Mouse (Mus musculus) hindbrain, postnatal 0 days (tissue): ENCODE results near the gene Swsap1. TPM values are rescaled to one million over a fixed set of nuclear protein-coding genes. Genes with fewer than 3 reads are reported as not detected.

Experiments
- ATAC-seq: fragments of 200-750 bp; cut with Nextera tagmentation; 2 replicates; pipeline ENCODE4 v1.8.0; 2017; ENCODE audit warnings: mild to moderate bottlenecking, moderate TSS enrichment, moderate library complexity
- DNase-seq: peaks from one replicate; pipeline ENCODE4 v3.0.0-alpha.2; 2015; ENCODE audit warnings: low spot score
- H3K27ac ChIP-seq: fragments of 300-500 bp; sonication (generic); 2 replicates; pipeline ENCODE4 v1.5.1; 2014; ENCODE audit warnings: mild to moderate bottlenecking
- H3K27me3 ChIP-seq: fragments of 300-500 bp; sonication (generic); 2 replicates; pipeline ENCODE4 v1.6.1; 2014; ENCODE audit warnings: low read length, mixed read lengths; ENCODE audit not compliant: insufficient read depth
- H3K36me3 ChIP-seq: fragments of 300-500 bp; sonication (generic); 2 replicates; pipeline ENCODE4 v1.6.1; 2014; ENCODE audit warnings: low read length, mixed read lengths; ENCODE audit not compliant: insufficient read depth
- H3K4me1 ChIP-seq: fragments of 300-500 bp; sonication (generic); 2 replicates; pipeline ENCODE4 v1.6.1; 2014; ENCODE audit warnings: antibody characterized with exemption, low read length, mixed read lengths; ENCODE audit not compliant: insufficient read depth
- H3K4me2 ChIP-seq: fragments of 300-500 bp; sonication (generic); 2 replicates; pipeline ENCODE4 v1.6.1; 2014; ENCODE audit warnings: low read depth, mild to moderate bottlenecking, low read length, moderate library complexity, mixed read lengths
- H3K4me3 ChIP-seq: fragments of 300-500 bp; sonication (generic); 2 replicates; pipeline ENCODE4 v1.5.1; 2014; ENCODE audit warnings: low read length
- H3K9ac ChIP-seq: fragments of 300-500 bp; sonication (generic); replicated peaks from 2 replicates; pipeline ENCODE4 v1.6.1; 2014; ENCODE audit warnings: mild to moderate bottlenecking, low read length, moderate library complexity, mixed read lengths
- H3K9me3 ChIP-seq: fragments of 300-500 bp; sonication (generic); 2 replicates; pipeline ENCODE4 v1.6.1; 2016; ENCODE audit warnings: low read length, mixed read lengths
- CTCF ChIP-seq: IDR thresholded peaks from 2 replicates; pipeline ENCODE4 v1.5.1; 2016; ENCODE audit warnings: antibody characterized with exemption, control low read depth, low read depth
- WGBS: fragments of 180-500 bp; shearing (Covaris S2); extraction: QIAGEN DNeasy Blood & Tissue Kit; methylation state at CpG from one replicate; pipeline ENCODE4 v1.1.7; 2014; 5-methylcytosine and 5-hydroxymethylcytosine counted together
- polyA plus RNA-seq: library from polyadenylated mRNA; unstranded; fragments of >200 nt; fragmentation: Nextera tagmentation; extraction: Ambion mirVana; gene quantifications from 2 replicates; pipeline ENCODE4 v1.2.1, GENCODE M21; 2015
- total RNA-seq: library from RNA; depleted of rRNA; stranded (reverse); fragments of >200 nt; gene quantifications from 2 replicates; pipeline ENCODE4 v1.2.3, GENCODE M21; 2014

The Swsap1 gene
- total and polyA plus RNA-seq, 2 experiments from 2014 or later, result 9.0 to 35.8 TPM

DNA sequence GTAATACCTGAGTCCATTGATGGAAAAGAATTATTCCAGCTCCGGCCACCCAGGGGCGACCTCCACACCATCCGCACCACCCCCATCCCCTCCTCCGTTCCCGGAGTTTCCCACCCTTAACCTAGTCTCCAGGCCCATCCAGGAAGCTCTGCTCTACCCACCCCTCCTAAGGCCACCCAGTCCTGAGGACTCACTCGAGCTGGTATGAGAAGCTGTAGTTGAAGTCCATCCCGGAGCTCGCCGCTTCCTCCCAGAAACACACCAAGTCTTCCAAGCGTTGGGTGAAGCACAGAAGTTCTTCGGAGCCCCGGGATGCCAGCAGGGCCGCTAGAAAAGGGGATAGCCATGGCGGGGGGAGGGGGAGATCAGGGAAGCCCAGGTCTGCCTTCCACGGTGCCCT, 6.5 kb downstream of the Swsap1 start:
- peaks cover 33% of the 10 kb centered on the region for H3K27me3 ChIP-seq
- peak overlapping the region; percentile 40 for H3K4me3 ChIP-seq
- no peaks in the 10 kb centered on the region for H3K9me3 ChIP-seq
- peaks cover 13% of the 10 kb centered on the region for H3K4me1 ChIP-seq
- H3K36me3 ChIP-seq, result no peaks in the 10 kb centered on the region
- ATAC-seq (no peak; the same call in 1 of the 2 replicates), DNase-seq (no peak)
- H3K9ac ChIP-seq, result peak overlapping the region; percentile 21; the same call in 1 of the 2 replicates
- peak; percentile 25 for TF ChIP-seq CTCF
- no peak overlapping the region for H3K27ac ChIP-seq
- WGBS, result under 1% methylated on average over 15 of the region's 15 CpGs
- H3K4me2 ChIP-seq, result peak overlapping the region; percentile 82

DNA sequence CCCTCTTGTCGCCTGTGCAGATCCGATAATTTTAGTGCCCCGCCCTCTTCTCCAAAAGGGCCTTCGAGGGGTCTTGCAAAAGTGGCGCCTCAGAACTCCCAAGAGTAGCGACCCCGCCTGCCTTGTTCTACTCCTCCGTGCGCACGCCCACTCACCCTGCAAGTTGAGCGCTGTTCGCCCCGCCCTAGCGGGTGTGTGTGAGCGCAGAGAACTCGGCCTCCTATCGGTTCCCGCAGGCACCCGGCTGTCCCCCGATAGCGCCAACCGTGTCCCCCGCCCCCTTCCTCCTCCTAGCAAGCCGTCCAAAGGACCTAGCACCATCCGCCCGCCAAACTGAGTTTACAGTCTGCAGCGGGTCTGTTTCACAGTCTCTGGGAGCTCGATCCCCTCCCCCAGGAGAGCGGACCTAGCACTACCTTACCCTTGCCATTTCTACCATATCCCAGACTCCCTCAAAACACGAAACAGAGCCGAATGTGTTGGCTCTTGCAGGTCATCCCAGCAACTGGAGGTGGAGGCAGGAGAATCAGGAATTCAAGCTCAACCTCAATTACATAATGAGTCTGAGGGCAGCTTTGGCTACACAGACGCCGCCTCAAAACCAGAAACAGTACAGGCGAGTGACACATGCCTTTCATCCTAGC, 7.0 kb downstream of the Swsap1 start:
- H3K9ac ChIP-seq, result peak overlapping the region; percentile 21; the same call in 1 of the 2 replicates
- 4% methylated on average over 34 of the region's 34 CpGs for WGBS
- DNase-seq, result peak; percentile 52
- H3K36me3 ChIP-seq, result no peaks in the 10 kb centered on the region
- peak overlapping the region; percentile 40 for H3K4me3 ChIP-seq
- H3K4me1 ChIP-seq, result peaks cover 13% of the 10 kb centered on the region
- no peak overlapping the region for H3K27ac ChIP-seq
- H3K4me2 ChIP-seq, result peak overlapping the region; percentile 82
- no peaks in the 10 kb centered on the region for H3K9me3 ChIP-seq
- no peak for TF ChIP-seq CTCF
- ATAC-seq, result peak; percentile 63; the same call in 1 of the 2 replicates
- peaks cover 33% of the 10 kb centered on the region for H3K27me3 ChIP-seq

DNA sequence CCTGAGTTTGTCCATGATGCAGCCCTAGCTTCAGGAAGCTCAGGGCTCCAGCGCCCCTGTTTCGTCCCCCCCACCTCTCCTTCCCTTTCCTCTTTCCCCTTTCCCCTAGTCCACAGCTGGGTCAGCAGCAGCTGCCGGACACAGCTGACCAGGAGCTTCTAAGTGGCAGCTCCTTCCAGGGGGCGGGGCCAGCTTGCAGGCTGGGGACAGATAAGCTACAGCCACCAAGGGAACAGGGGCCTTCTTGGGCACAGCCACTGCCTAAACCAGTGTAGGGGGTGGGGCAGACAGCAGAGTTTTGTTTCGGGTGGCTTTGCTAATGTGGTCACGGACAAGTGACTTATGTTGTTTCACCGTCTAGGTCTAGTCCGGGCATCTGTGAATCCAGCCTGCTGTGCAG, 7.9 kb downstream of the Swsap1 start, which contains the start of gene Epor:
Gene Epor, minus strand, starts transcription at position 90 of the 400 bp plus-strand sequence.
- Histone ChIP-seq H3K27me3 (peaks cover 33% of the 10 kb centered on the region), H3K36me3 (no peaks in the 10 kb centered on the region), H3K4me1 (peaks cover 13% of the 10 kb centered on the region), H3K27ac (no peak within 1 kb of the TSS), H3K4me3 (peak within 1 kb of the TSS; percentile 40), H3K4me2 (peak within 1 kb of the TSS; percentile 82), H3K9me3 (no peaks in the 10 kb centered on the region), H3K9ac (peak within 1 kb of the TSS; percentile 21; the same call in 1 of the 2 replicates)
- TF ChIP-seq CTCF, result no peak
- DNase-seq (no peak), ATAC-seq (0 out of 2 replicates have a peak, but pooled peaks have one; percentile 8)
- 24% methylated on average over 8 of the region's 8 CpGs for WGBS

DNA sequence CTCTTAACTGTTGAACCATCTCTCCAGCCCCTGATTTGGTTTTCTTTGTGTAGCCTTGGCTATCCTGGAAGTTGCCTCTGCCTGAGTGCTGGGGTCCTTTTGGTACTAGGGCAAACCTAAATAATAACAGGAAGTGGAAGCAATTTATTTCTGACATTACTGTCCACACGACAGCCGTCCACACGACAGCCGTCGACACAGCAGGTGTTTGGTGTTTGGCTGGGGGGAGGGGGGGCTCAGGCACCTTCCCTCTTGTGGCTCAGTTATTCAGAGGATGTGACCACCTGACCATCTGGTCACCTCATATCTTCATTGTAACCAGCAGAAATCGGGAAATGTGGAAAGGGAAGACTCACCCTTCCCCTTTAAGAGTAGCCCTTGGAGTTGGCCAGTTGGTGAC, 13.3 kb downstream of the Swsap1 start:
- TF ChIP-seq CTCF, result no peak
- H3K36me3 ChIP-seq, result no peaks in the 10 kb centered on the region
- no peaks in the 10 kb centered on the region for H3K27me3 ChIP-seq
- H3K27ac ChIP-seq, result no peak overlapping the region
- H3K4me1 ChIP-seq, result no peaks in the 10 kb centered on the region
- DNase-seq (no peak), ATAC-seq (no peak)
- 61% methylated on average over 6 of the region's 6 CpGs for WGBS
- no peaks in the 10 kb centered on the region for H3K9me3 ChIP-seq
- no peak overlapping the region for H3K4me3 ChIP-seq
- H3K4me2 ChIP-seq, result no peak overlapping the region
- H3K9ac ChIP-seq, result no peak overlapping the region

DNA sequence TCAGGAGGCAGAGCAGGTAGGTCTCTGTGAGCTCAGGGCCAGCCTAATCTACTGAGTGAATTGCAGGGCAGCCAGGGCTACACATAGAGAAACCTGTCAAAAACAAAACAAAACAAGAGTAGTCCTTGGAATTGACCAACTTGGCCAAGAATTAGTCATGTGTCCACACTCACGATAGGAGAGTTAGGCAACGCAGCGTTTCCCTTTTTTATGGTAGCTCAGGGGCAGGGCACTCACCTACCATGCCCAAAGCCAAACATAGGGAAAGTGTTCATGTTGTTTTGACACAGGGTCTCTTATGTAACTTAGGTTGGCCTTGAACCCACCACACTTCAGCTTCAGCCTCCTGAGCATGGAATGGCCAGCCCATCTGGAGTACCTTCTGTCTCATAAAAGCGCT, 13.7 kb downstream of the Swsap1 start:
- WGBS, result 89% methylated on average over 4 of the region's 4 CpGs
- H3K9ac ChIP-seq, result no peak overlapping the region
- H3K9me3 ChIP-seq, result no peaks in the 10 kb centered on the region
- H3K4me1 ChIP-seq, result no peaks in the 10 kb centered on the region
- H3K27ac ChIP-seq, result no peak overlapping the region
- ATAC-seq (no peak), DNase-seq (no peak)
- H3K4me2 ChIP-seq, result no peak overlapping the region
- H3K36me3 ChIP-seq, result no peaks in the 10 kb centered on the region
- no peaks in the 10 kb centered on the region for H3K27me3 ChIP-seq
- H3K4me3 ChIP-seq, result no peak overlapping the region
- TF ChIP-seq CTCF, result no peak

DNA sequence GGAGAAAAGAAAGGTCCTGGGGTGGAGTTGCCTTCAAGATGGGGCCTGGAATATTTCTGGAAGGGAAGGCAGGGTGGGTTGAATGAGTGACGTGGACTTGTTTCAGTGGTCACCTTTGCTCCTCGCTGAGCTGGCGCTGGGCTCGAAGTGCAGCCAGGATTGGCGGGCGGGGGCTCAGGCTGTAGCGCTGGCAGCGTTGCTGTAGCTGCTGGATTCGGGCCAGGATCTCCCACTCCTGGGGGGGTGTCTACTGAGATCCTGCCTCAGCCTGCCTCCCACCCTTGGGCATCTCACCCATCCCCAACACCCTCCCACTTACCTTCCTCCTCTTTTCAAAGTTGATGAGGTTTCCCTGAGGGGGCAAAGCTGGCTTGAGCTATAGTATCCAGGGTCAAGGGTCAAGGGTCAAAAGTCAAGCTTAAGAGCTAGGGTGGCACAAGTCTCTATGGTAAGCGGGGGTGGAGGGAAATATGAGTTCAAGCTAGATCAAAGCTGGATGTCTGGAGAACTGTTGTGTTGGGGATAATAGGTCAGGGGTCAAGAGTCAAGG, 21.1 kb downstream of the Swsap1 start:
- DNase-seq, result no peak
- Histone ChIP-seq H3K36me3 (no peaks in the 10 kb centered on the region), H3K4me1 (no peaks in the 10 kb centered on the region), H3K4me2 (no peak overlapping the region), H3K4me3 (no peak overlapping the region), H3K9ac (no peak overlapping the region), H3K9me3 (no peaks in the 10 kb centered on the region), H3K27me3 (no peaks in the 10 kb centered on the region), H3K27ac (no peak overlapping the region)
- no peak for ATAC-seq
- WGBS, result 78% methylated on average over 10 of the region's 10 CpGs
- TF ChIP-seq CTCF, result no peak

DNA sequence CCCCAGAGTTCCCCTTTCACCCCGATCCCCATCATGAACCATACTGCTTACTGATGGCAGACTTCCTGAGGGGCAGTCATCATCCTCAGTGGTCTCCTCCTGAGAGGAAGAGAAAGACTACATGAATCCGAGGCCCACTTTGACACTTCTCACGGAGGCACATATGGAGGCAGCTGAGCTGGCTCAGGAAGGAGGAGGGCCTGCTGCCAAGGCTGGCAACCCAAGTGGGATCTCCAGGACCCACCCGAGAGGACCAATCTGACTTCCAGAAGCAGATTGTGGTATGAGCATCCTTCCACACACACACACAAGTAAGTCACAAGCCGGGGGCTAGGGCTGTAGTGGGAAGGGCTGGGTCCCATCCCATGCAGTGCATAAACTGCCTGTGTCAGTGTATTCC, 21.8 kb downstream of the Swsap1 start:
- no peak overlapping the region for H3K9ac ChIP-seq
- DNase-seq (no peak), ATAC-seq (0 out of 2 replicates have a peak, but pooled peaks have one; percentile 19)
- H3K4me3 ChIP-seq, result no peak overlapping the region
- H3K4me1 ChIP-seq, result no peaks in the 10 kb centered on the region
- H3K36me3 ChIP-seq, result no peaks in the 10 kb centered on the region
- H3K27ac ChIP-seq, result no peak overlapping the region
- no peak overlapping the region for H3K4me2 ChIP-seq
- TF ChIP-seq CTCF, result no peak
- no peaks in the 10 kb centered on the region for H3K27me3 ChIP-seq
- WGBS, result 61% methylated on average over 5 of the region's 5 CpGs
- no peaks in the 10 kb centered on the region for H3K9me3 ChIP-seq
